Mouse (Mus musculus) embryonic facial prominence, embryonic 14.5 days (tissue): ENCODE measurements around the gene Upf2. TPM values are rescaled to one million over a fixed set of nuclear protein-coding genes. Genes with fewer than 3 reads are reported as not detected.

Experiments
- ATAC-seq: fragments of 200-750 bp; cut with Nextera tagmentation; 2 replicates; pipeline ENCODE4 v1.8.0; 2017; ENCODE audit warnings: low read depth, moderate number of reproducible peaks, moderate TSS enrichment
- DNase-seq: peaks from one replicate; pipeline ENCODE4 v3.0.0-alpha.2; 2015; ENCODE audit warnings: low spot score
- H3K27ac ChIP-seq: fragments of 300-500 bp; sonication (generic); replicated peaks from 2 replicates; pipeline ENCODE4 v1.5.1; 2014; ENCODE audit warnings: low read depth, mild to moderate bottlenecking, low read length, moderate library complexity
- H3K27me3 ChIP-seq: fragments of 300-500 bp; sonication (generic); replicated peaks from 2 replicates; pipeline ENCODE4 v1.6.1; 2014; ENCODE audit warnings: low read length; ENCODE audit not compliant: control insufficient read depth, insufficient read depth
- H3K36me3 ChIP-seq: fragments of 300-500 bp; sonication (generic); 2 replicates; pipeline ENCODE4 v1.6.1; 2014; ENCODE audit warnings: low read length, mixed read lengths; ENCODE audit not compliant: control insufficient read depth, insufficient read depth
- H3K4me1 ChIP-seq: fragments of 300-500 bp; sonication (generic); 2 replicates; pipeline ENCODE4 v1.6.1; 2014; ENCODE audit warnings: antibody characterized with exemption, low read length; ENCODE audit not compliant: control insufficient read depth, insufficient read depth
- H3K4me2 ChIP-seq: fragments of 300-500 bp; sonication (generic); 2 replicates; pipeline ENCODE4 v1.6.1; 2014; ENCODE audit warnings: low read depth, mild to moderate bottlenecking, low read length, moderate library complexity, mixed read lengths
- H3K4me3 ChIP-seq: fragments of 300-500 bp; sonication (generic); 2 replicates; pipeline ENCODE4 v1.5.1; 2014; ENCODE audit warnings: low read depth, mild to moderate bottlenecking, low read length
- H3K9ac ChIP-seq: fragments of 300-500 bp; sonication (generic); 2 replicates; pipeline ENCODE4 v1.6.1; 2014; ENCODE audit warnings: low read depth, mild to moderate bottlenecking, low read length, moderate library complexity, mixed read lengths
- H3K9me3 ChIP-seq: fragments of 300-500 bp; sonication (generic); 2 replicates; pipeline ENCODE4 v1.6.1; 2016; ENCODE audit warnings: low read length; ENCODE audit not compliant: control insufficient read depth
- WGBS: fragments of 180-500 bp; shearing (Covaris S2); extraction: QIAGEN DNeasy Blood & Tissue Kit; methylation state at CpG from one replicate; pipeline ENCODE4 v1.1.7; 2014; 5-methylcytosine and 5-hydroxymethylcytosine counted together
- polyA plus RNA-seq: library from polyadenylated mRNA; unstranded; fragments of >200 nt; fragmentation: Nextera tagmentation; extraction: Ambion mirVana; gene quantifications from 2 replicates; pipeline ENCODE4 v1.2.1, GENCODE M21; 2014

Gene Upf2
- 9.0 and 10.7 TPM in 2 replicates for polyA plus RNA-seq

DNA sequence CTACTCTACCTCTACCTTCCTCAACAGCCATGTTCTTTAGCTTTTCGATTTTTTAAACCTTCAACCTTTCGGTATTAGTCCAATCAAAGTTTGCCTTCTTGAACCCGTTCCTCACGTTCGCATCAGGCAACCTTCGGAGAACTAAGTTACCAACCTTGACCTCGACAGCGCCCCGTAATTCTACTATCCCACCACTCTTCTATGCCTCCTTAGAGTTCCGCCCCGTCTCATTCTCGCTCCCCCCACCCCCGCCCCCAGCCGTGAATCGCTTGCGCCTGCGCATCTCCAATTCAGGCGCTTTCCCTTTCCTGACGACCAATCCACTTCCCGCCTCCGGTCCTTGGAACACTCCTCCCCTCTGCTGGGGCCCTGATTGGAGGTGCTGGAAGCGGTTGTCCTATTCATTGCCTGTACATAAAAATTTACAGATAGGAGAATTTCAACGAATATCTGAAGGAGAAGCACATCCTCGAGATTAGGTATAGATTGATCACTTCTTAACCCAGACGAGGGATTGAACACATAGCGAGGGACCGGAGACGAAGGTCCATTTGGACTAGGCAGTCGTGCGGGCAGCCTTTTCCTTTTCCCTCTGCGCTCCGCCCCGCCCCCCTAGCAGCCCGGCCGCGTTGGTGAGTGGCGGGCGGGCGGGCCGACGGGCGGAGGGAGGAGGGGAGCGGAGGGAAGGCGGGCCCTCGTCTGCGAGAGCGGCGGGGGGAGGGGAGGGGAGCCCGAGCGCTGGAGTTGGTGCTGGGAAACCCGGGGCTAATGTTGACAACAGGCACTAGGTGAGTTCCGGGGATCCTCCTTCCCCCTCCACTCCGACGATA, at the start of gene Upf2:
TSS of gene Upf2 (plus strand) at position 704 of the 830 bp plus-strand sequence.
- WGBS, result under 1% methylated on average over 35 of the region's 54 CpGs
- H3K9ac ChIP-seq, result peak within 1 kb of the TSS; percentile 92
- H3K4me2 ChIP-seq, result peak within 1 kb of the TSS; percentile 77
- DNase-seq, result peak; percentile 99
- no peaks in the 10 kb centered on the region for H3K36me3 ChIP-seq
- peak within 1 kb of the TSS; percentile 86 for H3K4me3 ChIP-seq
- ATAC-seq, result peak; percentile 96
- peaks cover 5% of the 10 kb centered on the region for H3K4me1 ChIP-seq
- H3K27ac ChIP-seq, result peak within 1 kb of the TSS; percentile 87
- H3K9me3 ChIP-seq, result no peaks in the 10 kb centered on the region
- H3K27me3 ChIP-seq, result no peaks in the 10 kb centered on the region

DNA sequence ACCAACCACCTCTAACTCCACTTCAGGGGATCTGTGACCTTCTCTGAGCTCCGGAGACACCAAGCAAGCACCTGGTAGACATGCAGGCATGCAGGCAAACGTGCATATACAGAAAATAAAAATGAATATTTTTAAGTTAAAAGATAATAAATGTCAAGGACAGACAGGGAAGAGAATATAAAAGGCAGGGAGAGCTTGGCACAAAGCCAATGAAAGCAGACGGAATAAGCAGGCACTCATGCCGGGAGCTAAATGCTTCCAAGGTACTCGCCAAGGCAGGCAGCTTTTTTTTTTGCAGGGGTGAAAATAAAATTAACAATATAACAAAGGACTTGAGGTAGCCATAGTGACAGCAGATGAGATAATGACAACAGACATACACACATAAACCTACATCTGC, 45.2 kb upstream of the Upf2 start:
- H3K4me3 ChIP-seq, result no peak overlapping the region
- 0 out of 2 replicates have a peak, but pooled peaks cover 16% of the 10 kb centered on the region for H3K36me3 ChIP-seq
- H3K4me1 ChIP-seq, result no peaks in the 10 kb centered on the region
- DNase-seq (peak; percentile 68), ATAC-seq (no peak)
- no peak overlapping the region for H3K4me2 ChIP-seq
- H3K27ac ChIP-seq, result no peak overlapping the region
- H3K9me3 ChIP-seq, result no peaks in the 10 kb centered on the region
- H3K27me3 ChIP-seq, result no peaks in the 10 kb centered on the region
- no peak overlapping the region for H3K9ac ChIP-seq
- 26% methylated on average over 5 of the region's 5 CpGs for WGBS

GRCm38 (mm10) chr2:5906625-5907024, 44.6 kb upstream of the Upf2 start:
- WGBS, result 56% methylated on average over 3 of the region's 3 CpGs
- Histone ChIP-seq H3K4me2 (no peak overlapping the region), H3K27ac (no peak overlapping the region), H3K4me3 (no peak overlapping the region), H3K9ac (no peak overlapping the region), H3K36me3 (0 out of 2 replicates have a peak, but pooled peaks cover 15% of the 10 kb centered on the region), H3K9me3 (no peaks in the 10 kb centered on the region), H3K4me1 (no peaks in the 10 kb centered on the region), H3K27me3 (no peaks in the 10 kb centered on the region)
- DNase-seq (peak; percentile 39), ATAC-seq (no peak)

DNA sequence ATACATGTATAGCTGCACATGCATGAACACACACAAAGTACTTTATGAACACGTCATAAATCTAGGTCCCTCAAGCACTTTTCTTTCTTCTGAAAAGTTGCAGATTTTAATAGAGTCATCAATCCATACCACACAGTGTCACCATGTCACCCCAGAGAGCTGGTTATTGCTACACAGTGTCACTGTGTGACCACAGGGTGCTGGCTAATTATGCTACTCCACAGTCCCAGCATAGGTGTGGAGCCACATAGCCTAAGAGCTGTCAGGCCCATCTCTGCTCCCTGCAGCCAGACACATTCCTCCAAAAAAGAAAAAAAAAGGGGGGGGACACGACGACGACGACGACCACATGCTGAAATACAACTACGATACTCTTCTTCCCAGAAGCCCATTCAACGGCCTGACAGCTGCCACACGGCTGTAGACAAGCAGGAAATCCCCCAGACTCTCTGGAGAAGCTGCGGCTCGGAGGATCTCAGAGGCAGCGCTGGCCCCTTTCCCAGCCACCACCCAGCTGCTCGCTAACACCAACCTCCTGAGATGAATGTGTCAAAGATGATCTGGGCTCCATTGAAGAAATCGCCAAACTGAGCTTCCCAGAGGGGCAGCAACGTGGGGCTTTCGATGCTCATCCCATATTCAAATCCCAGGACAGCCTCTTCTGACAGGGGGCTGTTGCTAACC, 39.8 kb upstream of the Upf2 start:
- no peak overlapping the region for H3K4me3 ChIP-seq
- H3K36me3 ChIP-seq, result peaks cover 12% of the 10 kb centered on the region; the same call in 1 of the 2 replicates
- H3K9ac ChIP-seq, result no peak overlapping the region
- no peak overlapping the region for H3K4me2 ChIP-seq
- DNase-seq (peak; percentile 75), ATAC-seq (no peak)
- H3K27ac ChIP-seq, result no peak overlapping the region
- H3K4me1 ChIP-seq, result no peaks in the 10 kb centered on the region
- 53% methylated on average over 16 of the region's 16 CpGs for WGBS
- H3K27me3 ChIP-seq, result no peaks in the 10 kb centered on the region
- no peaks in the 10 kb centered on the region for H3K9me3 ChIP-seq

- DNase-seq (no peak), ATAC-seq (no peak)
- H3K4me1 ChIP-seq, result no peaks in the 10 kb centered on the region
- WGBS, result 93% methylated on average over 6 of the region's 6 CpGs
- H3K27me3 ChIP-seq, result no peaks in the 10 kb centered on the region
- H3K9ac ChIP-seq, result no peak overlapping the region
- H3K4me3 ChIP-seq, result no peak overlapping the region
- no peak overlapping the region for H3K4me2 ChIP-seq
- peaks cover 33% of the 10 kb centered on the region for H3K36me3 ChIP-seq
- no peak overlapping the region for H3K27ac ChIP-seq
- H3K9me3 ChIP-seq, result no peaks in the 10 kb centered on the region
Measured at GRCm38 (mm10) chr2:5922823-5923222, 28.4 kb upstream of the Upf2 start.

- 50% methylated on average over 9 of the region's 9 CpGs for WGBS
- Histone ChIP-seq H3K27ac (no peak overlapping the region), H3K4me3 (no peak overlapping the region), H3K9ac (no peak overlapping the region), H3K4me2 (no peak overlapping the region), H3K9me3 (no peaks in the 10 kb centered on the region), H3K27me3 (no peaks in the 10 kb centered on the region), H3K4me1 (no peaks in the 10 kb centered on the region), H3K36me3 (peaks cover 36% of the 10 kb centered on the region)
- ATAC-seq (no peak), DNase-seq (no peak)
Measured at GRCm38 (mm10) chr2:5923786-5924185, 27.5 kb upstream of the Upf2 start.

- Histone ChIP-seq H3K36me3 (peaks cover 28% of the 10 kb centered on the region), H3K9me3 (no peaks in the 10 kb centered on the region), H3K27me3 (no peaks in the 10 kb centered on the region), H3K4me2 (no peak overlapping the region), H3K27ac (no peak overlapping the region), H3K9ac (no peak overlapping the region), H3K4me1 (no peaks in the 10 kb centered on the region), H3K4me3 (no peak overlapping the region)
- no peak for ATAC-seq
- 95% methylated on average over 5 of the region's 5 CpGs for WGBS
- no peak for DNase-seq
Measured at GRCm38 (mm10) chr2:5927481-5927880, 23.8 kb upstream of the Upf2 start.

GRCm38 (mm10) chr2:5929793-5930192, 21.5 kb upstream of the Upf2 start:
- H3K4me1 ChIP-seq, result no peaks in the 10 kb centered on the region
- no peak overlapping the region for H3K4me3 ChIP-seq
- no peak for DNase-seq
- no peak overlapping the region for H3K9ac ChIP-seq
- no peaks in the 10 kb centered on the region for H3K9me3 ChIP-seq
- no peak overlapping the region for H3K27ac ChIP-seq
- 87% methylated on average over 5 of the region's 5 CpGs for WGBS
- ATAC-seq, result no peak
- H3K4me2 ChIP-seq, result no peak overlapping the region
- H3K27me3 ChIP-seq, result no peaks in the 10 kb centered on the region
- peaks cover 28% of the 10 kb centered on the region for H3K36me3 ChIP-seq
